Mouse (Mus musculus): ENCODE data around the gene Ccdc85b. TPM values are rescaled to one million over a fixed set of nuclear protein-coding genes. Genes with fewer than 3 reads are reported as not detected.

The Ccdc85b gene
- polyA plus RNA-seq, 1 experiment, result 8.0 TPM

- no peak overlapping the region for H3K27ac ChIP-seq (ENCODE audit: control insufficient read depth, insufficient read depth, low read depth, low read length, poor library complexity)
- H3K4me3 ChIP-seq (replicated peaks; ENCODE audit: control insufficient read depth, low read depth, low read length), result no peak overlapping the region
- TF ChIP-seq POLR2A (IDR thresholded peaks at IDR 0.05; ENCODE audit: borderline replicate concordance, control insufficient read depth, low read depth, low read length) (no peak), CTCF (IDR thresholded peaks at IDR 0.05; ENCODE audit: control insufficient read depth, insufficient read depth, low read length) (no peak)
- H3K4me1 ChIP-seq (ENCODE audit: control insufficient read depth, insufficient read depth, low read length), result no peaks in the 10 kb centered on the region
- 68% methylated on average over 13 of the region's 13 CpGs for WGBS
Measured at GRCm38 (mm10) chr19:5475069-5475714, 17.5 kb upstream of the Ccdc85b start.

GRCm38 (mm10) chr19:5474281-5475068 is 16.8 kb upstream of the Ccdc85b start:
- H3K27ac ChIP-seq (ENCODE audit: control insufficient read depth, insufficient read depth, low read depth, low read length, poor library complexity), result no peak overlapping the region
- 3% methylated on average over 68 of the region's 68 CpGs for WGBS
- no peaks in the 10 kb centered on the region for H3K4me1 ChIP-seq (ENCODE audit: control insufficient read depth, insufficient read depth, low read length)
- H3K4me3 ChIP-seq (replicated peaks; ENCODE audit: control insufficient read depth, low read depth, low read length), result no peak overlapping the region
- TF ChIP-seq POLR2A (IDR thresholded peaks at IDR 0.05; ENCODE audit: borderline replicate concordance, control insufficient read depth, low read depth, low read length), result no peak
- TF ChIP-seq CTCF (IDR thresholded peaks at IDR 0.05; ENCODE audit: control insufficient read depth, insufficient read depth, low read length), result no peak

GRCm38 (mm10) chr19:5473720-5474119 is 16.0 kb upstream of the Ccdc85b start, which contains the start of gene Efemp2:
Gene Efemp2, plus strand, starts transcription at chr19:5473954.
- H3K4me3 ChIP-seq (replicated peaks; ENCODE audit: control insufficient read depth, low read depth, low read length), result no peak within 1 kb of the TSS
- H3K27ac ChIP-seq (ENCODE audit: control insufficient read depth, insufficient read depth, low read depth, low read length, poor library complexity), result no peak within 1 kb of the TSS
- TF ChIP-seq POLR2A (IDR thresholded peaks at IDR 0.05; ENCODE audit: borderline replicate concordance, control insufficient read depth, low read depth, low read length), result peak; percentile 33; the same call in 1 of the 2 replicates
- TF ChIP-seq CTCF (IDR thresholded peaks at IDR 0.05; ENCODE audit: control insufficient read depth, insufficient read depth, low read length), result no peak
- 18% methylated on average over 22 of the region's 22 CpGs for WGBS
- no peaks in the 10 kb centered on the region for H3K4me1 ChIP-seq (ENCODE audit: control insufficient read depth, insufficient read depth, low read length)

GRCm38 (mm10) chr19:5472857-5473256 is 15.2 kb upstream of the Ccdc85b start:
- Histone ChIP-seq H3K4me1 (ENCODE audit: control insufficient read depth, insufficient read depth, low read length) (no peaks in the 10 kb centered on the region), H3K27ac (ENCODE audit: control insufficient read depth, insufficient read depth, low read depth, low read length, poor library complexity) (no peak overlapping the region), H3K4me3 (replicated peaks; ENCODE audit: control insufficient read depth, low read depth, low read length) (no peak overlapping the region)
- WGBS, result 64% methylated on average over 3 of the region's 3 CpGs
- no peak for TF ChIP-seq POLR2A (IDR thresholded peaks at IDR 0.05; ENCODE audit: borderline replicate concordance, control insufficient read depth, low read depth, low read length)
- no peak for TF ChIP-seq CTCF (IDR thresholded peaks at IDR 0.05; ENCODE audit: control insufficient read depth, insufficient read depth, low read length)

GRCm38 (mm10) chr19:5471846-5472245 is 14.2 kb upstream of the Ccdc85b start:
- H3K27ac ChIP-seq (ENCODE audit: control insufficient read depth, insufficient read depth, low read depth, low read length, poor library complexity), result no peak overlapping the region
- 66% methylated on average over 5 of the region's 5 CpGs for WGBS
- no peaks in the 10 kb centered on the region for H3K4me1 ChIP-seq (ENCODE audit: control insufficient read depth, insufficient read depth, low read length)
- no peak overlapping the region for H3K4me3 ChIP-seq (replicated peaks; ENCODE audit: control insufficient read depth, low read depth, low read length)
- TF ChIP-seq POLR2A (IDR thresholded peaks at IDR 0.05; ENCODE audit: borderline replicate concordance, control insufficient read depth, low read depth, low read length) (no peak), CTCF (IDR thresholded peaks at IDR 0.05; ENCODE audit: control insufficient read depth, insufficient read depth, low read length) (no peak)

- no peaks in the 10 kb centered on the region for H3K4me1 ChIP-seq (ENCODE audit: control insufficient read depth, insufficient read depth, low read length)
- TF ChIP-seq POLR2A (IDR thresholded peaks at IDR 0.05; ENCODE audit: borderline replicate concordance, control insufficient read depth, low read depth, low read length), result no peak
- no peak for TF ChIP-seq CTCF (IDR thresholded peaks at IDR 0.05; ENCODE audit: control insufficient read depth, insufficient read depth, low read length)
Measured at GRCm38 (mm10) chr19:5468374-5468773, 10.7 kb upstream of the Ccdc85b start, which contains the start of gene Ctsw. Gene Ctsw, minus strand, starts transcription at chr19:5468507.

GRCm38 (mm10) chr19:5466916-5467500 is 9.3 kb upstream of the Ccdc85b start:
- Histone ChIP-seq H3K4me1 (ENCODE audit: control insufficient read depth, insufficient read depth, low read length) (no peaks in the 10 kb centered on the region), H3K4me3 (replicated peaks; ENCODE audit: control insufficient read depth, low read depth, low read length) (no peak overlapping the region), H3K27ac (ENCODE audit: control insufficient read depth, insufficient read depth, low read depth, low read length, poor library complexity) (no peak overlapping the region)
- WGBS, result 57% methylated on average over 6 of the region's 6 CpGs
- no peak for TF ChIP-seq CTCF (IDR thresholded peaks at IDR 0.05; ENCODE audit: control insufficient read depth, insufficient read depth, low read length)

More at GRCm38 (mm10) chr19:5468374-5468773, 10.7 kb upstream of the Ccdc85b start, which contains the start of gene Ctsw:
- Histone ChIP-seq H3K27ac (ENCODE audit: control insufficient read depth, insufficient read depth, low read depth, low read length, poor library complexity) (no peak within 1 kb of the TSS), H3K4me3 (replicated peaks; ENCODE audit: control insufficient read depth, low read depth, low read length) (no peak within 1 kb of the TSS)
- 13% methylated on average over 5 of the region's 5 CpGs for WGBS

GRCm38 (mm10) chr19:5465037-5465436 is 7.3 kb upstream of the Ccdc85b start:
- 89% methylated on average over 8 of the region's 8 CpGs for WGBS
- H3K27ac ChIP-seq (ENCODE audit: control insufficient read depth, insufficient read depth, low read depth, low read length, poor library complexity), result no peak overlapping the region
- no peak for TF ChIP-seq POLR2A (IDR thresholded peaks at IDR 0.05; ENCODE audit: borderline replicate concordance, control insufficient read depth, low read depth, low read length)
- no peak for TF ChIP-seq CTCF (IDR thresholded peaks at IDR 0.05; ENCODE audit: control insufficient read depth, insufficient read depth, low read length)
- H3K4me1 ChIP-seq (ENCODE audit: control insufficient read depth, insufficient read depth, low read length), result no peaks in the 10 kb centered on the region
- H3K4me3 ChIP-seq (replicated peaks; ENCODE audit: control insufficient read depth, low read depth, low read length), result no peak overlapping the region
